Mouse (Mus musculus): ENCODE measurements around the gene Kcnh2. TPM values are rescaled to one million over a fixed set of nuclear protein-coding genes. Genes with fewer than 3 reads are reported as not detected.

Kcnh2 gene
- polyA plus RNA-seq, 1 experiment from 2014 or later: 6.5 TPM

DNA sequence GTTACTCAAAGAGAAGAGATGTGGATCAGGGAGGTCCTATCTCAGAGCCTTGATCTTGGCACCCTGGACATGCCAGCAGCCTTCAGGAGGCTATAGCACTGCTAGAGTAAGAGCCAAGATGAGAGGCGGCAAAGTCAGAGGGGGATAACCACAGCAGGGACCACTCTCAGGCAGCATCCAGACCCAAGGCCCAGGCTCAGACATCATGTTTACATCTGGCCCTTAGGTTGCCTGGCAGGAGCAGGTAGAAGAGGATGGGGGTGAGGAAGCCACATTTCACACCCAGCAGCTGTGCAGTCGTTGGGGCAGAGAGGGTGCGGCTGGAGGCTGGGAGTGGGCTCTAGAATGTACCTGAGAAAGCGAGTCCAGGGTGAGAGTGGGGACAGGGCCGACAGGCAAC, 30.5 kb downstream of the Kcnh2 start:
- Histone ChIP-seq H3K9ac (ENCODE audit: low read length) (no peak overlapping the region), H3K27ac (ENCODE audit: low read length) (no peak overlapping the region), H3K4me3 (replicated peaks; ENCODE audit: low read length) (no peak overlapping the region), H3K27me3 (ENCODE audit: control insufficient read depth, insufficient read depth, low read length) (no peaks in the 10 kb centered on the region; the same call in 1 of the 2 replicates), H3K4me2 (ENCODE audit: low read depth, low read length) (no peak overlapping the region), H3K36me3 (ENCODE audit: control insufficient read depth, insufficient read depth, low read length) (no peaks in the 10 kb centered on the region), H3K4me1 (ENCODE audit: control insufficient read depth, insufficient read depth, low read length) (peaks cover 6% of the 10 kb centered on the region), H3K9me3 (replicated peaks; ENCODE audit: control insufficient read depth, low read length) (no peaks in the 10 kb centered on the region)
- 53% methylated on average over 5 of the region's 5 CpGs for WGBS
- ATAC-seq (ENCODE audit: insufficient read depth, low FRiP score): no peak

DNA sequence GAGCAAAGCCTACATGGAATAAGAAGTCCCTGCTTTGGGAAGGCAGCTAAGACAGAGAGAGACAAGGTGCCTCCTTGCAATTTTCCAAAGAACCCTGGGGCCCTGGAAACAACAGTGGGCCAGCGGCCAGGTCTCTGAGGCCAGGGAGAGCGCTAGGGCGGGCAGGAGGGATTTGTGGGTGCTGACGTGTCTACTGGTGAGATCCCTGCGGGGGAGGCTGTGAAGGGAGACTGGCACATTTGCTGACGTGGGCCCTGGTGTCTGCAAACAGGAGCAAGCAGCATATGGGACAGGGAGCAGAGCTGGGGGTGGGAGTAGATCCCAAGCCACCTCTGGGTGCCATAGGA, 31.0 kb downstream of the Kcnh2 start:
- no peak overlapping the region for H3K4me2 ChIP-seq (ENCODE audit: low read depth, low read length)
- no peak overlapping the region for H3K4me3 ChIP-seq (replicated peaks; ENCODE audit: low read length)
- H3K27ac ChIP-seq (ENCODE audit: low read length): no peak overlapping the region
- no peaks in the 10 kb centered on the region for H3K36me3 ChIP-seq (ENCODE audit: control insufficient read depth, insufficient read depth, low read length)
- no peaks in the 10 kb centered on the region; the same call in 1 of the 2 replicates for H3K27me3 ChIP-seq (ENCODE audit: control insufficient read depth, insufficient read depth, low read length)
- peaks cover 6% of the 10 kb centered on the region for H3K4me1 ChIP-seq (ENCODE audit: control insufficient read depth, insufficient read depth, low read length)
- ATAC-seq (ENCODE audit: insufficient read depth, low FRiP score): no peak
- H3K9me3 ChIP-seq (replicated peaks; ENCODE audit: control insufficient read depth, low read length): no peaks in the 10 kb centered on the region
- 0 out of 2 replicates have a peak overlapping the region, but pooled peaks have one; percentile 5 for H3K9ac ChIP-seq (ENCODE audit: low read length)
- WGBS: 55% methylated on average over 6 of the region's 6 CpGs

DNA sequence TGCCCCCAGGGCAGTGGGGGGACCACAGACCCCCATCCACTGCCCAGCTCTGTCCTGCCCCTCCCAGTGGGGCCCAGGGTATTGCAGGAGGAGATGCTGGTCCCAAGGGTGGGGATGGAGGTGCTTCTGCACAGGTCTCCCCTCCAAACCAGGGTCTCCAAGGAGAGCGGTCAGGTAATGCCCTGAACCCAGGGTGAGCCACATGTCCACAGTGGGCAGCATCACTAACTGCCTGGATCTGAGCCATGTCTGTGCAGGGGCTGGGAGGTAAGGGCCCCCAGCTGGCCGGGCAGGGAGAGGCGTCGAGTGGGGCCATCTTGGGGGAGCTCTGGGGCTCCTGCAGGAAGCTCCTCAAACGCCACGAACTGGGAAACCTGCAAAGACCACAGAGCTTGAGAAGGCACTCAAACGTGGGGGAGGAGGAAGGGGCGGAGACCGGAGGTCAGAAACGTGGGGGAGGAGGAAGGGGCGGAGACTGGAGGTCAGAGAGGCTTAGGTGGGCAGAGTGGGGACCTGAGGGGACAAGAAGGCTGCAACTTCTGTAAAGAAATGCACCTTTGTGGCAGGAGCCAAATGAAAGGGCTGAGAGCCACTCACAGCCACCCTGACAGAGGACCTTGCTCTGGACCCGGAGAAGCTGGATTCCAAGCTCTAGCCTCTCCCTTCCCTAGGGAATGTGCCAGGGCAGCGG, 31.5 kb downstream of the Kcnh2 start:
- no peak overlapping the region for H3K4me2 ChIP-seq (ENCODE audit: low read depth, low read length)
- H3K36me3 ChIP-seq (ENCODE audit: control insufficient read depth, insufficient read depth, low read length): no peaks in the 10 kb centered on the region
- H3K9me3 ChIP-seq (replicated peaks; ENCODE audit: control insufficient read depth, low read length): no peaks in the 10 kb centered on the region
- H3K27me3 ChIP-seq (ENCODE audit: control insufficient read depth, insufficient read depth, low read length): no peaks in the 10 kb centered on the region
- 0 out of 2 replicates have a peak overlapping the region, but pooled peaks have one; percentile 5 for H3K9ac ChIP-seq (ENCODE audit: low read length)
- peaks cover 6% of the 10 kb centered on the region for H3K4me1 ChIP-seq (ENCODE audit: control insufficient read depth, insufficient read depth, low read length)
- H3K27ac ChIP-seq (ENCODE audit: low read length): no peak overlapping the region
- H3K4me3 ChIP-seq (replicated peaks; ENCODE audit: low read length): peak overlapping the region; percentile 2
- no peak for ATAC-seq (ENCODE audit: insufficient read depth, low FRiP score)
- WGBS: 25% methylated on average over 13 of the region's 13 CpGs

DNA sequence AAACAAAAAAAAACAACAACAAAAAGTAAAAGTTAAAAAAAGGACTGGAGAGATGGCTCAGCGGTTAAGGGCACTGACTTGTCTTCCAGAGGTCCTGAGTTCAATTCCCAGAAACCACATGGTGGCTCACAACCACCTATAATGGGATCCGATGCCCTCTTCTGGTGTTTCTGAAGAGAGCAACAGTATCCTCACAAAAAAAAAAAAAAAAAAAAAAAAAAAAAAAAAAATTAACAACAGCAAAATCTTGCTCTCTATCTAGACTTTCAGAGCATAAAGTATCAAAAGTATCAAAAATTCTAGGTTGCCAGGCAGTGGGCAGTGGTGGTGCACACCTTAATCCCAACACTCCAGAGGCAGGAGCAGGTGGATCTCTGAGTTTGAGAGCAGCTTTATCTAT, 42.2 kb downstream of the Kcnh2 start:
- 94% methylated on average over 2 of the region's 2 CpGs for WGBS
- Histone ChIP-seq H3K9me3 (replicated peaks; ENCODE audit: control insufficient read depth, low read length) (0 out of 2 replicates have a peak, but pooled peaks cover 8% of the 10 kb centered on the region), H3K36me3 (ENCODE audit: control insufficient read depth, insufficient read depth, low read length) (no peaks in the 10 kb centered on the region), H3K4me1 (ENCODE audit: control insufficient read depth, insufficient read depth, low read length) (no peaks in the 10 kb centered on the region), H3K9ac (ENCODE audit: low read length) (no peak overlapping the region), H3K4me3 (replicated peaks; ENCODE audit: low read length) (no peak overlapping the region), H3K4me2 (ENCODE audit: low read depth, low read length) (no peak overlapping the region), H3K27ac (ENCODE audit: low read length) (no peak overlapping the region), H3K27me3 (ENCODE audit: control insufficient read depth, insufficient read depth, low read length) (no peaks in the 10 kb centered on the region; the same call in 1 of the 2 replicates)
- ATAC-seq (ENCODE audit: insufficient read depth, low FRiP score): no peak

DNA sequence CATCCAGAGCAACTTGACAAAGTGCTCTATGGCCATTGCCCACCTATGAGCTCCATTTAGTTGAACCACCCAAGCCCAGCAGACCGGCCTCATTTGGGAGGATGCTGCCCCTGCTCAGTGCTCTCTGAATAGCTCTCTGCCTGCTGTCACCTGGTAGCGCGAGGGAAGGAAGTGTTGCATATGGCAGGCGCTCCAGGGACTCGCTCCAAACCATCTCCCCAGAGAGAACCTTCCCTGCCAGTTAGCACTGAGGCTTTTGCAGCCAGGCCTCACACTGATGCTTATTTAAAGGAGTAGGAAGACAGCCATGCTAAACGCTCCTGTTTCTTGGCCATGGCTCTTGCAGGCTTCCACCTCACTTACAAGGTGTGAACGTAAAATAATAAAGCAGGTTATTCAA, 42.8 kb downstream of the Kcnh2 start:
- no peak overlapping the region for H3K4me2 ChIP-seq (ENCODE audit: low read depth, low read length)
- H3K27ac ChIP-seq (ENCODE audit: low read length): no peak overlapping the region
- WGBS: 71% methylated on average over 7 of the region's 7 CpGs
- no peak overlapping the region for H3K4me3 ChIP-seq (replicated peaks; ENCODE audit: low read length)
- H3K36me3 ChIP-seq (ENCODE audit: control insufficient read depth, insufficient read depth, low read length): no peaks in the 10 kb centered on the region
- no peaks in the 10 kb centered on the region; the same call in 1 of the 2 replicates for H3K27me3 ChIP-seq (ENCODE audit: control insufficient read depth, insufficient read depth, low read length)
- no peak overlapping the region for H3K9ac ChIP-seq (ENCODE audit: low read length)
- H3K4me1 ChIP-seq (ENCODE audit: control insufficient read depth, insufficient read depth, low read length): no peaks in the 10 kb centered on the region
- no peak for ATAC-seq (ENCODE audit: insufficient read depth, low FRiP score)
- H3K9me3 ChIP-seq (replicated peaks; ENCODE audit: control insufficient read depth, low read length): 0 out of 2 replicates have a peak, but pooled peaks cover 3% of the 10 kb centered on the region

DNA sequence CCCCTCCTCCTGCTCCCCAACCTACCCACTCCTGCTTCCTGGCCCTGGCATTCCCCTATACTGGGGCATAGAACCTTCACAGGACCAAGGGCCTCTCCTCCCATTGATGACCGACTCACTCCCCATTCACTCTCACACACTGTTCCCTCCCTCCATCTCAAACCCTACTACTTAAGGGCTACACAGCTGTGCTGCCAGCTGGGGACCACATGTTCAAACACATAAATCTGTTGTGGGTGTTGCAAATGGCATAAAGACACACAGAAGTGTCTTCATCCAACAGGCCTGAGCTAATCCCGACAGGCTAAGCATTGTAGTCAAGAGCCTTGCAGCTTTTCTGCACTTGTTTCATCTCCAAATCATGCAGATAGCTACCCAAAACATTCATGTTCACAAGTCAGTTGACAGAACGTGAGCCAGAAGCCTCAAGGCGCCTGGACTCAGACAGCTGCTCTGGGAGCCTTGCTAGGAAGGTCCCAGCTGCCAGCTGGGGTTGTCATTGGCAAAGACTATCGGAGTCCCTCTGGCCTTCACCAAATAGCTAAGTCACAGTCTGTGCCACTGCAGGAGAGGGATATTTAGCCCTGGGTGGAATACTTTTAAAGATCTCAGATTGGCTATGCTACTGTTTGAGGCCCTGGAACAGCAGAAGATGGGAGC, 44.2 kb downstream of the Kcnh2 start:
- Histone ChIP-seq H3K9ac (ENCODE audit: low read length) (no peak overlapping the region), H3K27ac (ENCODE audit: low read length) (no peak overlapping the region), H3K9me3 (replicated peaks; ENCODE audit: control insufficient read depth, low read length) (0 out of 2 replicates have a peak, but pooled peaks cover 3% of the 10 kb centered on the region), H3K4me3 (replicated peaks; ENCODE audit: low read length) (no peak overlapping the region), H3K27me3 (ENCODE audit: control insufficient read depth, insufficient read depth, low read length) (no peaks in the 10 kb centered on the region; the same call in 1 of the 2 replicates), H3K4me2 (ENCODE audit: low read depth, low read length) (no peak overlapping the region), H3K36me3 (ENCODE audit: control insufficient read depth, insufficient read depth, low read length) (no peaks in the 10 kb centered on the region), H3K4me1 (ENCODE audit: control insufficient read depth, insufficient read depth, low read length) (no peaks in the 10 kb centered on the region)
- 54% methylated on average over 5 of the region's 5 CpGs for WGBS
- no peak for ATAC-seq (ENCODE audit: insufficient read depth, low FRiP score)

DNA sequence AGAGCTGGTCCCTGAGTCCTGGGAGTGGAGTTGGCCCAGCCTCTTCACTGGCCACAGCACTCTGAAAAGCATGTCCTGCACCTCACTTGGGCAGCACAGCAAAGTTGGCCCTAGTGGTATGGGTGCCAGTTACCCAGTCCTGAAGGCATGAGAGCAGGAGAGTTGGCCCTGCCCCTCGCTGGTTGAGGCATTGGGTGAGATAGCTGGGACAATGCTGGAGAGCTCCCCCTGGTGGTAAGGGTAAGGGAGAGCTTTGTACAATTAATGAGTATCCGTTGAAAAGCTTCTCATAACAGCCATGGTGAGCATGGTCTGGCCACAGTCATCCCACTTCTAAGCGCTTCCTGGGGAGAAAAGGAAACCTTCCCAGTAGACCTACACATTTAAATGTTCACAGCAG, 48.2 kb downstream of the Kcnh2 start:
- 56% methylated on average over 3 of the region's 3 CpGs for WGBS
- H3K27ac ChIP-seq (ENCODE audit: low read length): no peak overlapping the region
- no peaks in the 10 kb centered on the region; the same call in 1 of the 2 replicates for H3K27me3 ChIP-seq (ENCODE audit: control insufficient read depth, insufficient read depth, low read length)
- H3K4me3 ChIP-seq (replicated peaks; ENCODE audit: low read length): no peak overlapping the region
- H3K4me1 ChIP-seq (ENCODE audit: control insufficient read depth, insufficient read depth, low read length): no peaks in the 10 kb centered on the region
- 0 out of 2 replicates have a peak, but pooled peaks cover 3% of the 10 kb centered on the region for H3K9me3 ChIP-seq (replicated peaks; ENCODE audit: control insufficient read depth, low read length)
- no peak for ATAC-seq (ENCODE audit: insufficient read depth, low FRiP score)
- no peak overlapping the region for H3K9ac ChIP-seq (ENCODE audit: low read length)
- H3K4me2 ChIP-seq (ENCODE audit: low read depth, low read length): no peak overlapping the region
- H3K36me3 ChIP-seq (ENCODE audit: control insufficient read depth, insufficient read depth, low read length): no peaks in the 10 kb centered on the region

DNA sequence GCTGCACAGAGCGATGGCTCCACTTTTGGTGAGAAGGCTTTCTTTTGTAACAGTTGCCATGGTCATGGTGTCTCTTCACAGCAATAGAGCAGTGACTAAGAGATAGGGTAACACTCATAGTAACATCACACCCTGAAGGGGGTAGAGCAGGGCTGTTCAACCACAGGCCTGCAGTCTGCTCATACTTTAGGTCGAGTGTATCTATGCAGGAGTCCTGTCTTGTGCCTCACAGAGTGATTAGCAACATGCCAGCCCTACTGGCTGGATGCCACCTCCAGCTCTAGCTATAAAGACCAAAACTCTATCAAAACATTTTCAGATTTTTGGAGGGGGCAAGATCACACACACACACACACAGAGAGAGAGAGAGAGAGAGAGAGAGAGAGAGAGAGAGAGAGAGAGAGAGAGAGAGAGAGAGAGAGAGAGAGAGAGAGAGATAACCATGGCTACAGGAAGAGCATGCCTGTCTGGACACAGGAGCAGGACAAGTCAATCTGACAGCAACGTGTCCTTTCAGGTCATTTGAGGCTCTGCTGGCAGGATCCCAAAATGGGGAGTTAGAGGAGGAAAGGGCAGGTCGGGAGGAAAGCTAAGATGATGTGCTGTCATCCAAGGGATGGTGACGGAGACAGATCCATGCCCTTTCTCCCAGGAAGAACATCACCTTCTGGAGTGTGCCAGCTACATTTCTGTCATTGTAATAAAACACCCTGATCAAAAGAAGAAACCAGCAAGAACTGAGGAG, 51.4 kb downstream of the Kcnh2 start:
- WGBS: 50% methylated on average over 5 of the region's 5 CpGs
- Histone ChIP-seq H3K36me3 (ENCODE audit: control insufficient read depth, insufficient read depth, low read length) (no peaks in the 10 kb centered on the region), H3K9me3 (replicated peaks; ENCODE audit: control insufficient read depth, low read length) (no peaks in the 10 kb centered on the region), H3K4me3 (replicated peaks; ENCODE audit: low read length) (no peak overlapping the region), H3K27ac (ENCODE audit: low read length) (no peak overlapping the region), H3K4me1 (ENCODE audit: control insufficient read depth, insufficient read depth, low read length) (no peaks in the 10 kb centered on the region), H3K9ac (ENCODE audit: low read length) (no peak overlapping the region), H3K4me2 (ENCODE audit: low read depth, low read length) (no peak overlapping the region), H3K27me3 (ENCODE audit: control insufficient read depth, insufficient read depth, low read length) (no peaks in the 10 kb centered on the region; the same call in 1 of the 2 replicates)
- ATAC-seq (ENCODE audit: insufficient read depth, low FRiP score): no peak

DNA sequence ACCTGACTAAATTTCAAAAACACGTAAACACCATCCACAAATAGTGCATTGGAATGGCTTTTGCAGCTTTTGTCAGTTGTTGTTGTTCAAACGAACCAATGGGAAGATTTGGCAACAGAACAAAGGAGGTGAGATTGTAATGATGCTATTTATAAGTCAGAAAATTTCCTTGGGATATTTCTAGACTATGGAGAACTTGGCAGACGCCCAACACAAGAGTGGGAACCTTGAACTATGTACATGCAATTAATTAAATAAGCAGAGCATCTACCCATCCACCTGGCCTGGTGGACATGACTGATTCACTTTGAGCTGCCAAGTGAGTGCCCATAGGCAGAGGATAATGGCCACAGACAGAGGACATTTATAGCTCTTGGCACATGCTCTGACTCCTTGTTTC, 59.5 kb downstream of the Kcnh2 start:
- H3K9ac ChIP-seq (ENCODE audit: low read length): no peak overlapping the region
- H3K4me1 ChIP-seq (ENCODE audit: control insufficient read depth, insufficient read depth, low read length): no peaks in the 10 kb centered on the region
- no peak overlapping the region for H3K4me2 ChIP-seq (ENCODE audit: low read depth, low read length)
- no peak overlapping the region for H3K27ac ChIP-seq (ENCODE audit: low read length)
- WGBS: 53% methylated on average over 3 of the region's 3 CpGs
- peaks cover 5% of the 10 kb centered on the region; the same call in 1 of the 2 replicates for H3K9me3 ChIP-seq (replicated peaks; ENCODE audit: control insufficient read depth, low read length)
- H3K36me3 ChIP-seq (ENCODE audit: control insufficient read depth, insufficient read depth, low read length): no peaks in the 10 kb centered on the region
- H3K27me3 ChIP-seq (ENCODE audit: control insufficient read depth, insufficient read depth, low read length): no peaks in the 10 kb centered on the region
- no peak for ATAC-seq (ENCODE audit: insufficient read depth, low FRiP score)
- no peak overlapping the region for H3K4me3 ChIP-seq (replicated peaks; ENCODE audit: low read length)
